Mouse (Mus musculus): Measurements from ENCODE around the gene Olfr1185-ps1. TPM values are rescaled to one million over a fixed set of nuclear protein-coding genes. Genes with fewer than 3 reads are reported as not detected.
"Not testable (repeated sequence)": the region's sequence is repeated elsewhere in the genome, so short reads cannot be mapped to it uniquely, and the experiment has no call there.

The Olfr1185-ps1 gene
- not detected for total RNA-seq (2021)
- long read RNA-seq, experiment 1 = 0 reads
- long read RNA-seq, experiment 2 = 0 reads

DNA sequence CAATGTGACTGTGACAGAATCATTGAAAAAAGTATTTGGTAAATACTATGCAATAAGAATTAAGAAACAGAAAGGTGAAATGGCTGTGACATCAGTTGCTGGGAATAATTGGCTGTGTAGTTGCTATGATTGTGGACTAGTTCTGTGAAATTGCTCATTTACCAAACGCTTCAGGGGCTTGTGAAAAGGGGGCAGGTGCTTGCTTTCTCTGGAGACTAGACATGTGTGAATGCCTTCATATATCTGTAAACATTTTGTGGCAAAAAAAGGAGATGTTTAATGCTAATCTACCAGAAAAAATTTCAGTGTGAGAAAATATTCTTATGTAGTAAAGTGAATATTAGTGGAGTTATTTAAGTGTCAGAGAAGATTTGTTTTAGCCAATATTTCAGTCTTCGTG lies at the start of gene Olfr1185-ps1:
Gene Olfr1185-ps1 (plus strand): TSS at position 301 of the 400 bp plus-strand sequence.
- intact Hi-C loops (cut with DNase I) = no loop called here
- DNase-seq = no peak

DNA sequence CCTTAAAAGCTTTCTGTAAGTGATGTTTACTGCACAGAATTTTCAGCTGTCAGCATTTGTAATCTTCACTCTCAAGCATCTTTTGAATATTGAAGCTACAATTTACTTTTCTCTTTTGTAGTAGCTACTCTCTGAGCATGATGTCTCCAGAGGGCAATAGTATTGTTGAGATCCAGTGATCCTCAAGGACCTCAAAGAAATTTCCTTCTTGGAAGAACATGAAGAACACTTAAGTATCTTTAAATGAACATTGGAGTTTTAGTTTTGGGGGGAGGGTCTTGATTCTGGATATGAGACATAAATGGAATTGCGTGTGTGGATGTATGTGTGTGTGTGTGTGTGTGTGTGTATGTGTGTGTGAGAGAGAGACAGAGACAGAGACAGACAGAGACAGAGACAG lies 44.1 kb upstream of the Olfr1185-ps1 start, which contains the start of gene Gm13757:
Gene Gm13757 (minus strand): TSS at position 101 of the 400 bp plus-strand sequence.
- no peak for DNase-seq
- intact Hi-C loops (cut with DNase I) = no loop called here

- intact Hi-C loops (cut with DNase I); DNase-seq: not testable (repeated sequence)
Observed at GRCm38 (mm10) chr2:88454567-88454966, 38.6 kb upstream of the Olfr1185-ps1 start, which contains the start of gene Olfr1183. Gene Olfr1183, plus strand, starts transcription at chr2:88454867.

- intact Hi-C loops (cut with DNase I) = no loop called here
- no peak for DNase-seq
Observed at GRCm38 (mm10) chr2:88483298-88483697, 9.8 kb upstream of the Olfr1185-ps1 start, which contains the start of gene Olfr1184. Gene Olfr1184, plus strand, starts transcription at chr2:88483598.

- intact Hi-C loops (cut with DNase I) = no loop called here
- no peak for DNase-seq
Observed at GRCm38 (mm10) chr2:88518251-88518650, 25.1 kb downstream of the Olfr1185-ps1 start, which contains the start of gene Olfr1186. Gene Olfr1186, plus strand, starts transcription at chr2:88518551.

DNA sequence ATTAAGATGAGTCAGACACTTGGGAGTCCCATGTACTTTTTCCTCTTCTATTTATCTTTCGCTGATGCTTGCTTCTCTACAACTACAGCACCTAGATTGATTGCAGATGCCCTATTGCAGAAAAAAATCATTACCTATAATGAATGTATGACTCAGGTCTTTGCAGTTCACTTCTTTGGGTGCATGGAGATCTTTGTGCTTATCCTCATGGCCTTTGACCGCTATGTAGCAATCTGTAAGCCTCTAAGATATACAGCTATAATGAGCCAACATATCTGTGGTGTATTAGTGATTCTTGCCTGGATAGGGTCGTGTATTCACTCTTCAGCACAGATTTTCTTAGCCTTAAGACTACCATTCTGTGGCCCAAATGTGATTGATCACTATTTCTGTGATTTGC lies 32.6 kb downstream of the Olfr1185-ps1 start:
- DNase-seq = no peak
- intact Hi-C loops (cut with DNase I) = no loop called here

Other genes starting within 250 kb of the Olfr1185-ps1 start
- gene Olfr1173, start 213.4 kb upstream of the Olfr1185-ps1 start, total RNA-seq (2021) = not detected
- gene Olfr1174-ps, start 178.2 kb upstream of the Olfr1185-ps1 start, total RNA-seq (2021) = not detected
- gene Olfr1175-ps, start 166.1 kb upstream of the Olfr1185-ps1 start, total RNA-seq (2021) = not detected
- not detected for gene Olfr1176, start 156.6 kb upstream of the Olfr1185-ps1 start, total RNA-seq (2021)
- gene Olfr1177-ps, start 146.8 kb upstream of the Olfr1185-ps1 start, total RNA-seq (2021) = not detected
- gene Olfr1178, start 106.3 kb upstream of the Olfr1185-ps1 start, total RNA-seq (2021) = not detected
- gene Olfr1179, start 86.9 kb upstream of the Olfr1185-ps1 start, total RNA-seq (2021) = not detected
- gene Olfr1180, start 74.2 kb upstream of the Olfr1185-ps1 start, total RNA-seq (2021) = not detected
- not detected for gene Olfr1181, start 67.1 kb upstream of the Olfr1185-ps1 start, total RNA-seq (2021)
- gene Gm13757, start 44.2 kb upstream of the Olfr1185-ps1 start, total RNA-seq (2021) = not detected
- not detected for gene Olfr1183, start 38.5 kb upstream of the Olfr1185-ps1 start, total RNA-seq (2021)
- not detected for gene Olfr1184, start 9.7 kb upstream of the Olfr1185-ps1 start, total RNA-seq (2021)
- gene Olfr1186, start 25.2 kb downstream of the Olfr1185-ps1 start, total RNA-seq (2021) = not detected
- gene Olfr1188, start 63.6 kb downstream of the Olfr1185-ps1 start, total RNA-seq (2021) = not detected
- gene Olfr1189, start 93.1 kb downstream of the Olfr1185-ps1 start, total RNA-seq (2021) = not detected
- not detected for gene Olfr1191-ps1, start 147.2 kb downstream of the Olfr1185-ps1 start, total RNA-seq (2021)
- not detected for gene Olfr1192-ps1, start 155.2 kb downstream of the Olfr1185-ps1 start, total RNA-seq (2021)
- gene Olfr1193, start 182.3 kb downstream of the Olfr1185-ps1 start, total RNA-seq (2021) = not detected
- gene Olfr1195, start 195.9 kb downstream of the Olfr1185-ps1 start, total RNA-seq (2021) = not detected
- gene Olfr1196, start 211.3 kb downstream of the Olfr1185-ps1 start, total RNA-seq (2021) = not detected
- gene Olfr1197, start 239.0 kb downstream of the Olfr1185-ps1 start, total RNA-seq (2021) = not detected